Mouse (Mus musculus): ENCODE data around the gene Slco3a1. TPM values are rescaled to one million over a fixed set of nuclear protein-coding genes. Genes with fewer than 3 reads are reported as not detected.

Gene Slco3a1
- total and polyA plus RNA-seq, 3 experiments: 0.04 to 0.35 TPM; not detected in 1

DNA sequence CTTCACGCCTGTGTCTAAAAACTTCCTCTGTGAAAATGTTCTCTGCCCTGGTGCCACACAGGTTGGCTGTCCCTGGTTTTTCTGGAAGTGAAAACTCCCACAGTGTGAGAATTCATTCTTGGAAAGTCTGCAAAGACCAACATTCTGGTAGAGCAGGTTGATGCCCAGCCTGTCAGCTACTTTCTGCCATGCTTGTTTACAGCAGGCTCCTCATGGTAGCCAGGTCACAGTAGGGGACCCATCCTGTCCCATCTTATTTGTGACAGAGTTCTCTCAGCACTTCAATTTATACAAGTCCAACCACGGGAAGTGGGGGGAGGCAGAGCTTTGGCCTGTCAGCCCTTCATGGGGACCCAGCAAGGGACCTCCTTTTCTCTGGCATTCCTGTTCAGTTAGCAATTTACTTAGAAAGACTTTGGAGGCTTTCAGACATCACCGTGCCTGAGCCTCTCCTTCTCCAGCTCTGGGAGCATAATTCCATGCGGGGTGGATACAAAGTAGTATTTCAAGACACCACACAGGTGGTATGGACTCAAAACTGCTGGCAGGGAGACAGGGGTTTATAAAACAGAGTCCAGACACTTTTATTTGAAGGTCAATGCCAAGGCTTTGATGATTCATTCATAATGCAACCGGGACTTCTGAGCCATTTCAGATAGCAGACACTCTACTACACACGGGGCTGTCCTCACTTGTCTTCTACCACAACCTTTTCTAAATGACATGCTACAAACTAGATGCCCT, 216.7 kb downstream of the Slco3a1 start:
- dilution Hi-C loops (cut with MboI; ENCODE audit: extremely low pct_ligation_motif_present, extremely low pct_unique_long_range_greater_than_20kb, low sequenced_read_pairs): no loop called here

DNA sequence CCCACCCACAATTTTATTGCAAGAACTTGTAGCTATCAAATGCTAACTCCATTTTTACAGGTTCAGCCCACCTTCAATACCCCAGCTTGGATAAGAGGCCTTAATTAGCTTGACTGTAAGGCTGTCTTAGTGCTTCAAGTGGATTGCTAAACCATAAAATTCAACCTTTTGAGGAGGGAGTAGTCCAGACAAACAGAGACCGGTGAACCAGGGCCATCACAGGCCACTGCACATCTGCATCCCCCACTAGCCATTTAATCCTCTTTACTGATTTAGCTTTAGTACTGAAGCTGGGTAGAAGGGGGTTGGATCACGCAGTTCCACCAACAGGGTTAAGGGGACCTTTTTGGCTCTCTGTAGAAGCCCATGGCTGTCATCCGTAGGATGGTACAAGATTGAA, 222.3 kb downstream of the Slco3a1 start:
- dilution Hi-C loops (cut with MboI; ENCODE audit: extremely low pct_ligation_motif_present, extremely low pct_unique_long_range_greater_than_20kb, low sequenced_read_pairs): no loop called here
- H3K4me3 ChIP-seq (replicated peaks in 1 of 3; ENCODE audit: low read depth in 2 of 3, low read length in 2 of 3, poor library complexity in 1 of 3): no peak overlapping the region

More for the DNA sequence above, 216.7 kb downstream of the Slco3a1 start:
- no peak overlapping the region for H3K9ac ChIP-seq (ENCODE audit: insufficient read depth, low read depth)
- no peaks in the 10 kb centered on the region for H3K36me3 ChIP-seq (replicated peaks in 1 of 2; ENCODE audit: control insufficient read depth in 1 of 2, insufficient read depth in 1 of 2, low read length in 1 of 2)
- DNase-seq (ENCODE audit: extremely low read depth): no peak
- H3K27ac ChIP-seq (ENCODE audit: insufficient read depth, low read depth): no peak overlapping the region
- TF ChIP-seq GABPA (IDR thresholded peaks at IDR 0.05; ENCODE audit: insufficient replicate concordance, low read depth, low read length): no peak
- no peak for TF ChIP-seq MAZ (IDR thresholded peaks at IDR 0.05; ENCODE audit: low read depth, low read length)
- TF ChIP-seq E2F4 (IDR thresholded peaks at IDR 0.05; ENCODE audit: insufficient replicate concordance, low read depth, low read length): no peak
- no peak for TF ChIP-seq USF1 (IDR thresholded peaks at IDR 0.05; ENCODE audit: low read depth, low read length)
- no peak for TF ChIP-seq HCFC1 (IDR thresholded peaks at IDR 0.05; ENCODE audit: low read depth, low read length)
- TF ChIP-seq MYC (IDR thresholded peaks at IDR 0.05; ENCODE audit: low read depth, low read length): no peak
- no peak for TF ChIP-seq CHD2 (IDR thresholded peaks at IDR 0.05; ENCODE audit: low read length)
- no peak for TF ChIP-seq MAX (IDR thresholded peaks at IDR 0.05; ENCODE audit: low read length)
- no peaks in the 10 kb centered on the region for H3K9me3 ChIP-seq (replicated peaks; ENCODE audit: low read length)
- no peak overlapping the region for H3K4me3 ChIP-seq (replicated peaks in 1 of 3; ENCODE audit: low read depth in 2 of 3, low read length in 2 of 3, poor library complexity in 1 of 3)
- H3K4me1 ChIP-seq (ENCODE audit: control insufficient read depth in 1 of 2, insufficient read depth in 2 of 2): peaks cover 0 to 9% of the 10 kb centered on the region in 2 experiments; a peak in 2 of 4 replicates
- H3K27me3 ChIP-seq (replicated peaks): peaks cover 4% of the 10 kb centered on the region
- no peaks in the 10 kb centered on the region for H3K79me2 ChIP-seq (replicated peaks; ENCODE audit: control insufficient read depth, extremely low read depth, insufficient read depth, poor library complexity, severe bottlenecking)
- H3K4me2 ChIP-seq (ENCODE audit: insufficient read depth, low read depth, poor library complexity, severe bottlenecking): no peak overlapping the region
- in situ Hi-C loops (cut with MboI; ENCODE audit: low pct_ligation_motif_present, low pct_unique_long_range_greater_than_20kb, low sequenced_read_pairs): no loop called here

More for the DNA sequence above, 222.3 kb downstream of the Slco3a1 start:
- H3K27ac ChIP-seq (ENCODE audit: insufficient read depth, low read depth): no peak overlapping the region
- H3K4me2 ChIP-seq (ENCODE audit: insufficient read depth, low read depth, poor library complexity, severe bottlenecking): no peak overlapping the region
- H3K36me3 ChIP-seq (replicated peaks in 1 of 2; ENCODE audit: control insufficient read depth in 1 of 2, insufficient read depth in 1 of 2, low read length in 1 of 2): no peaks in the 10 kb centered on the region
- no peak overlapping the region for H3K9ac ChIP-seq (ENCODE audit: insufficient read depth, low read depth)
- H3K4me1 ChIP-seq (ENCODE audit: control insufficient read depth in 1 of 2, insufficient read depth in 2 of 2): no peaks in the 10 kb centered on the region
- in situ Hi-C loops (cut with MboI; ENCODE audit: low pct_ligation_motif_present, low pct_unique_long_range_greater_than_20kb, low sequenced_read_pairs): no loop called here
- no peaks in the 10 kb centered on the region for H3K79me2 ChIP-seq (replicated peaks; ENCODE audit: control insufficient read depth, extremely low read depth, insufficient read depth, poor library complexity, severe bottlenecking)
- H3K27me3 ChIP-seq (replicated peaks): peaks cover 7% of the 10 kb centered on the region
- no peak for DNase-seq (ENCODE audit: extremely low read depth)
- no peaks in the 10 kb centered on the region for H3K9me3 ChIP-seq (replicated peaks; ENCODE audit: low read length)
- TF ChIP-seq CHD1 (IDR thresholded peaks at IDR 0.05; ENCODE audit: low read depth, low read length) (no peak), BHLHE40 (IDR thresholded peaks at IDR 0.05; ENCODE audit: low read depth, low read length) (no peak), ZNF384 (IDR thresholded peaks at IDR 0.05; ENCODE audit: low read depth, low read length) (no peak), JUN (IDR thresholded peaks at IDR 0.05; ENCODE audit: insufficient read depth, low read depth, low read length) (no peak), USF1 (IDR thresholded peaks at IDR 0.05; ENCODE audit: low read depth, low read length) (no peak), ETS1 (conservative IDR thresholded peaks at IDR 0.05; ENCODE audit: low read depth, low read length) (no peak), NRF1 (IDR thresholded peaks at IDR 0.05; ENCODE audit: low read depth, low read length) (no peak), SIN3A (IDR thresholded peaks at IDR 0.05; ENCODE audit: low read length) (no peak), MXI1 (IDR thresholded peaks at IDR 0.05; ENCODE audit: low read depth, low read length) (no peak), ZKSCAN1 (IDR thresholded peaks at IDR 0.05; ENCODE audit: borderline replicate concordance, low read depth, low read length) (no peak), GABPA (IDR thresholded peaks at IDR 0.05; ENCODE audit: insufficient replicate concordance, low read depth, low read length) (no peak), POLR2AphosphoS2 (IDR thresholded peaks at IDR 0.05; ENCODE audit: low read depth, low read length) (no peak), KAT2A (IDR thresholded peaks at IDR 0.05; ENCODE audit: insufficient replicate concordance, low read length) (no peak), ZC3H11A (IDR thresholded peaks at IDR 0.05; ENCODE audit: low read depth, low read length) (no peak), UBTF (IDR thresholded peaks at IDR 0.05; ENCODE audit: low read depth, low read length) (no peak), ELF1 (IDR thresholded peaks at IDR 0.05; ENCODE audit: low read depth, low read length) (no peak)
